Mouse (Mus musculus): ENCODE measurements around the gene Ap4b1. TPM values are rescaled to one million over a fixed set of nuclear protein-coding genes. Genes with fewer than 3 reads are reported as not detected.

Ap4b1 gene
- polyA plus RNA-seq, 1 experiment from 2014 or later, result 25.1 TPM

Other genes with a start within 250 kb of the Ap4b1 start
- 18.2 and 19.1 TPM in 2 replicates for gene Syt6, start 234.3 kb upstream of the Ap4b1 start, polyA plus RNA-seq (2014; fragmentation: Nextera tagmentation; extraction: Ambion mirVana)
- gene Atg4a-ps, start 163.5 kb upstream of the Ap4b1 start, polyA plus RNA-seq (2014; fragmentation: Nextera tagmentation; extraction: Ambion mirVana), result 0.26 TPM in 1 of 2 replicates, not detected in the other
- 3.3 and 15.7 TPM in 2 replicates for gene Olfml3, start 71.5 kb upstream of the Ap4b1 start, polyA plus RNA-seq (2014; fragmentation: Nextera tagmentation; extraction: Ambion mirVana)
- gene Gm10964, start 70.2 kb upstream of the Ap4b1 start, polyA plus RNA-seq (2014; fragmentation: Nextera tagmentation; extraction: Ambion mirVana), result not detected in 2 replicates
- gene Hipk1, start 18.0 kb upstream of the Ap4b1 start, polyA plus RNA-seq (2014; fragmentation: Nextera tagmentation; extraction: Ambion mirVana), result 17.9 and 18.5 TPM in 2 replicates
- gene Dclre1b, start 76 bp upstream of the Ap4b1 start, polyA plus RNA-seq (2014; fragmentation: Nextera tagmentation; extraction: Ambion mirVana), result 22.6 and 23.1 TPM in 2 replicates
- gene Gm43064, start 53 bp downstream of the Ap4b1 start, polyA plus RNA-seq (2014; fragmentation: Nextera tagmentation; extraction: Ambion mirVana), result 0.25 and 0.46 TPM in 2 replicates
- 0.40 and 0.79 TPM in 2 replicates for gene Bcl2l15, start 23.1 kb downstream of the Ap4b1 start, polyA plus RNA-seq (2014; fragmentation: Nextera tagmentation; extraction: Ambion mirVana)
- 0.17 and 0.57 TPM in 2 replicates for gene Ptpn22, start 50.3 kb downstream of the Ap4b1 start, polyA plus RNA-seq (2014; fragmentation: Nextera tagmentation; extraction: Ambion mirVana)
- gene Rsbn1, start 104.6 kb downstream of the Ap4b1 start, polyA plus RNA-seq (2014; fragmentation: Nextera tagmentation; extraction: Ambion mirVana), result 24.6 and 28.0 TPM in 2 replicates
- 27.3 and 33.4 TPM in 2 replicates for gene Phtf1, start 158.6 kb downstream of the Ap4b1 start, polyA plus RNA-seq (2014; fragmentation: Nextera tagmentation; extraction: Ambion mirVana)

All from neural tube, embryonic 14.5 days (tissue).